Mouse (Mus musculus): ENCODE results near the gene Bdh2. TPM values are rescaled to one million over a fixed set of nuclear protein-coding genes. Genes with fewer than 3 reads are reported as not detected.
A peak's percentile ranks its signal among the peaks of the same experiment; 100 is the strongest.

Gene Bdh2
- polyA plus RNA-seq (2015; fragmentation: Nextera tagmentation; extraction: Ambion mirVana), result 0.34 and 0.36 TPM in 2 replicates

DNA sequence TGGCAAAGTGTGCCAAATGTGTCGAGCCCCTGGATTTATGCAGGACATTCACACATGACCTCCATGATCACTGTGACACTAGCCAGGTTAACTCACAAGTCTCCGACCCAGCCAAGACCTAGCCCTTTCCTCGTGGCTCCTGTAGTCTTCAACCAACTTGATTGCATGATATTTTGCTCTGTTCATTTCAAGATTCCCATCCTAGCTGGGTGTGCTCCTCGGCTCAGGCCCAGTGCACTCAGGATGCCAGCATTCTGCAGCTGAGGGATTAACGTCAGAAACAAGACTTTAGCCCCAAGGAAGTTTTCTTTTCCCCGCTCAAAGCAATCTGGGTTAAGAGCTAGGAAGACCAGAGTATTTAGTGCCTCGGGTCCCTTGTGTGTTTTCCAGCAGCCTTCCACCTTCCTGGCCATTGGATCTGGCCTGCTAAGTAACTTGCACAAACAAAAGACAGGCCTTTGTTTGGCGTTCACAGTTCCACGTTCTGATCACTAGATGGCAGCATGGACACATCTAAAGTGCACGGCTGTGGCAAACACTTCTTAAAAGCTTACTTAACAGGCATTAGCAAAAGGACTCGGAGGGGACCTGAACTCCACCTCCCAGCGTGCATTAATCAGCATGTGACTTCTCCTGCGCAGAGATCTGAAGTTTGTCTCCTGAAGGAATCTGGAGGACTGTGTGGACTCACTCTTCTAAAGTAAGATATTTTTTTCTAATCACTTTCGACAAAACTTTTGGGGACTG, at the start of gene Bdh2:
Gene Bdh2 (plus strand): TSS at position 553 of the 747 bp plus-strand sequence.
- no peaks in the 10 kb centered on the region for H3K36me3 ChIP-seq
- ATAC-seq (ENCODE audit: low read depth), result peak; percentile 51; the same call in 1 of the 2 replicates
- H3K27ac ChIP-seq, result no peak within 1 kb of the TSS
- WGBS (ENCODE audit: insufficient replicate concordance), result 24% methylated on average over 14 of the region's 14 CpGs
- DNase-seq, result peak; percentile 24
- H3K4me3 ChIP-seq (replicated peaks), result no peak within 1 kb of the TSS
- no peak within 1 kb of the TSS for H3K9ac ChIP-seq
- H3K4me2 ChIP-seq, result peak within 1 kb of the TSS; percentile 21; the same call in 1 of the 2 replicates
- H3K4me1 ChIP-seq (replicated peaks), result no peaks in the 10 kb centered on the region
- no peaks in the 10 kb centered on the region for H3K27me3 ChIP-seq
- no peaks in the 10 kb centered on the region for H3K9me3 ChIP-seq (replicated peaks)

DNA sequence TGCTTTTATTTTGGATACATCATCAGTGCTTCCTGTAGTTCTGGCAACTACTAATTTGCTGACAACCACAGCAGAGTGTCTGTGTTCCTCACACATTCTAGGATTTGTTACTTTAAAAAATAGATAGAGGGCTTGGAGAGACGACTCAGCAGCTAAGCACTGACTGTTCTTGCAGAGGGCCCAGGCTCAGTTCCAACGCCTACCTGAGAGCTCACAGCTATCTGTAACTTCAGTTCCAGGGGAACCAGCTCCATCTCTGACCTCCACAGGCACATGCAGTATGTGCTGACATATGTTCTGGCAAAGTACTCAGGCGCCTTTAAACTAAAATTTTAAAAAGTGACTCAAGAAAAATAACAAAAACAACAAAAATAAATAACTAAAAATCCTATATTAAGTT, 49.0 kb upstream of the Bdh2 start:
- no peak overlapping the region for H3K4me2 ChIP-seq
- H3K36me3 ChIP-seq, result peaks cover 75% of the 10 kb centered on the region
- 72% methylated on average over 3 of the region's 3 CpGs for whole genome bisulfite sequencing (ENCODE audit: insufficient replicate concordance)
- no peaks in the 10 kb centered on the region for H3K27me3 ChIP-seq
- H3K9ac ChIP-seq, result no peak overlapping the region
- ATAC-seq (ENCODE audit: low read depth) (no peak), DNase-seq (no peak)
- no peak overlapping the region for H3K27ac ChIP-seq
- no peaks in the 10 kb centered on the region for H3K9me3 ChIP-seq (replicated peaks)
- no peak overlapping the region for H3K4me3 ChIP-seq (replicated peaks)
- no peaks in the 10 kb centered on the region for H3K4me1 ChIP-seq (replicated peaks)

DNA sequence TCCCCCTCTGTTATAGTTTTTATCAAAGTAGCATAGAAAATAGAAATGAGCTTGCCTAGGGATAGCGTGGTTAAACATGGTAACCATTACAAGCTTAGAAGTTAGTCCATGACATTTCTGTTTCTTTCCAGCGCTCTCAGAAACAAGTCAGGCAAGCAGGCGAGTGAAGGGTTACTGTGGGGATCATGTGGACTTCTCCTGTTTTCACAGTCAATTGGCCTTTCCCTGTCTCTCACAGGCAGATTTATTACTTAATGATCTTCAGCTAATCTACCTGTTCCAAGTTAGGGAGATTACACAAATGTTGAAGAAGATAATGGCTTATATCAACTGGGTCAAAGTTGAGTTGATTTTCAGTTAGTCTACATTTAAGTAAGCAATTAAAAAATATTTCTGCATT, 48.6 kb upstream of the Bdh2 start:
- H3K4me3 ChIP-seq (replicated peaks), result no peak overlapping the region
- DNase-seq (no peak), ATAC-seq (ENCODE audit: low read depth) (no peak)

DNA sequence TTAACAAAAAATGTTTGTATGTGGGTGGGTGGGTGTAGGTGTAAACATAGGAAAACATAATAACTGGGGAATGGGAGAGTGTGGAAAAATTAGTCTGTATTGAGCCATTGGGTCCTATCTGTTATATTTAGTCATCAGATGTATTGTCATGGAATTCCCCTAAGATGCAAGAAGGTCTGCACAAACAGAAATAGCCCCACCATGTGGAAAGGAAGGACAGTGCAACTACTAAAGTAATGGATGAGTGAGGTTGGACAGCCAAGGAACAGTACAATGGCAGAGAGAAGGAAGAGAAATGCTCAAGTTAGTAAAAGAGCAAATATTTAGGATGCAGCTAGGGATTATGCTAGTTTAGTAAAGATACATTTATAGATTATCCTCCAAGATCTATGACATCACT, 35.3 kb upstream of the Bdh2 start:
- DNase-seq, result no peak
- no peak overlapping the region for H3K27ac ChIP-seq
- H3K9ac ChIP-seq, result no peak overlapping the region
- no peaks in the 10 kb centered on the region for H3K4me1 ChIP-seq (replicated peaks)
- H3K27me3 ChIP-seq, result no peaks in the 10 kb centered on the region
- no peak overlapping the region for H3K4me3 ChIP-seq (replicated peaks)
- H3K36me3 ChIP-seq, result peaks cover 96% of the 10 kb centered on the region
- H3K4me2 ChIP-seq, result no peak overlapping the region
- no peak for ATAC-seq (ENCODE audit: low read depth)
- no peaks in the 10 kb centered on the region for H3K9me3 ChIP-seq (replicated peaks)

More for the DNA sequence above, 48.6 kb upstream of the Bdh2 start:
- Histone ChIP-seq H3K9ac (no peak overlapping the region), H3K4me2 (no peak overlapping the region), H3K27ac (no peak overlapping the region), H3K36me3 (peaks cover 79% of the 10 kb centered on the region), H3K9me3 (replicated peaks) (no peaks in the 10 kb centered on the region), H3K4me1 (replicated peaks) (no peaks in the 10 kb centered on the region), H3K27me3 (no peaks in the 10 kb centered on the region)
- 90% methylated on average over 3 of the region's 3 CpGs for WGBS (ENCODE audit: insufficient replicate concordance)

- no peaks in the 10 kb centered on the region for H3K4me1 ChIP-seq (replicated peaks)
- DNase-seq (no peak), ATAC-seq (ENCODE audit: low read depth) (no peak)
- H3K36me3 ChIP-seq, result peaks cover 97% of the 10 kb centered on the region
- no peak overlapping the region for H3K27ac ChIP-seq
- no peak overlapping the region for H3K4me3 ChIP-seq (replicated peaks)
- no peaks in the 10 kb centered on the region for H3K27me3 ChIP-seq
- WGBS (ENCODE audit: insufficient replicate concordance), result 92% methylated on average over 6 of the region's 6 CpGs
- no peaks in the 10 kb centered on the region for H3K9me3 ChIP-seq (replicated peaks)
- no peak overlapping the region for H3K9ac ChIP-seq
- no peak overlapping the region for H3K4me2 ChIP-seq
These were observed 34.2 kb upstream of the Bdh2 start for GRCm38 (mm10) chr3:135246828-135247227.

DNA sequence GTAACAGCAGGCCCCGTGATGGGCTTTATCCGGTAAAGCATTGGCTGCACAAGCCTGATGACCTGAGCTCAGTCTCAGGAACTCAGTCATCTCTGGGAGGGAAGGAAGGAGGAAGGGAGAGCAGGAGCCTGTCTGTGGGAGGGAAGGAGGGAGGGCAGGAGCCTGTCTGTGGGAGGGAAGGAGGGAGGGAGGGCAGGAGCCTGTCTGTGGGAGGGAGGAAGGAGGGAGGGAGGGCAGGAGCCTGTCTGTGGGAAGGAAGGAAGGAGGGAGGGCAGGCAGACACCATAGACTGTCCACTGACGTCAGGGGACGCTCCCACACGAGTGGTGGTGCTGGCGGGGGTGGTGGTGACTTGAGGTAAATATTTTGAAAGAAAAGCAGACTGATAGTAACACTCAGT, 31.9 kb upstream of the Bdh2 start:
- no peaks in the 10 kb centered on the region for H3K4me1 ChIP-seq (replicated peaks)
- peaks cover 86% of the 10 kb centered on the region for H3K36me3 ChIP-seq
- H3K4me2 ChIP-seq, result no peak overlapping the region
- H3K9me3 ChIP-seq (replicated peaks), result no peaks in the 10 kb centered on the region
- H3K9ac ChIP-seq, result no peak overlapping the region
- H3K27me3 ChIP-seq, result no peaks in the 10 kb centered on the region
- no peak overlapping the region for H3K4me3 ChIP-seq (replicated peaks)
- DNase-seq (no peak), ATAC-seq (ENCODE audit: low read depth) (peak; percentile 76)
- H3K27ac ChIP-seq, result no peak overlapping the region
- WGBS (ENCODE audit: insufficient replicate concordance), result 77% methylated on average over 6 of the region's 6 CpGs

- no peak overlapping the region for H3K4me3 ChIP-seq (replicated peaks)
- H3K9me3 ChIP-seq (replicated peaks), result no peaks in the 10 kb centered on the region
- ATAC-seq (ENCODE audit: low read depth) (no peak), DNase-seq (no peak)
- no peak overlapping the region for H3K27ac ChIP-seq
- H3K36me3 ChIP-seq, result peaks cover 80% of the 10 kb centered on the region
- no peaks in the 10 kb centered on the region for H3K27me3 ChIP-seq
- no peak overlapping the region for H3K4me2 ChIP-seq
- H3K4me1 ChIP-seq (replicated peaks), result no peaks in the 10 kb centered on the region
- 90% methylated on average over 6 of the region's 6 CpGs for WGBS (ENCODE audit: insufficient replicate concordance)
- H3K9ac ChIP-seq, result no peak overlapping the region
These were observed 29.2 kb upstream of the Bdh2 start for GRCm38 (mm10) chr3:135251825-135252224.

- Histone ChIP-seq H3K27me3 (no peaks in the 10 kb centered on the region), H3K36me3 (peaks cover 80% of the 10 kb centered on the region), H3K9ac (no peak overlapping the region), H3K27ac (no peak overlapping the region), H3K4me3 (replicated peaks) (no peak overlapping the region), H3K4me2 (no peak overlapping the region), H3K9me3 (replicated peaks) (no peaks in the 10 kb centered on the region), H3K4me1 (replicated peaks) (no peaks in the 10 kb centered on the region)
- no peak for DNase-seq
- no peak for ATAC-seq (ENCODE audit: low read depth)
These were observed 26.2 kb upstream of the Bdh2 start for GRCm38 (mm10) chr3:135254784-135255183.

GRCm38 (mm10) chr3:135258919-135259318, 22.1 kb upstream of the Bdh2 start:
- Histone ChIP-seq H3K36me3 (peaks cover 88% of the 10 kb centered on the region), H3K4me1 (replicated peaks) (no peaks in the 10 kb centered on the region), H3K27me3 (no peaks in the 10 kb centered on the region), H3K9me3 (replicated peaks) (no peaks in the 10 kb centered on the region), H3K4me3 (replicated peaks) (no peak overlapping the region), H3K27ac (no peak overlapping the region), H3K9ac (no peak overlapping the region), H3K4me2 (no peak overlapping the region)
- ATAC-seq (ENCODE audit: low read depth), result no peak
- no peak for DNase-seq
- WGBS (ENCODE audit: insufficient replicate concordance), result 91% methylated on average over 10 of the region's 10 CpGs

GRCm38 (mm10) chr3:135260233-135260632, 20.8 kb upstream of the Bdh2 start:
- H3K4me3 ChIP-seq (replicated peaks), result no peak overlapping the region
- H3K4me2 ChIP-seq, result no peak overlapping the region
- no peaks in the 10 kb centered on the region for H3K4me1 ChIP-seq (replicated peaks)
- no peak for DNase-seq
- peaks cover 95% of the 10 kb centered on the region for H3K36me3 ChIP-seq
- 94% methylated on average over 7 of the region's 7 CpGs for WGBS (ENCODE audit: insufficient replicate concordance)
- no peak overlapping the region for H3K9ac ChIP-seq
- no peak for ATAC-seq (ENCODE audit: low read depth)
- no peaks in the 10 kb centered on the region for H3K9me3 ChIP-seq (replicated peaks)
- no peak overlapping the region for H3K27ac ChIP-seq
- H3K27me3 ChIP-seq, result no peaks in the 10 kb centered on the region

DNA sequence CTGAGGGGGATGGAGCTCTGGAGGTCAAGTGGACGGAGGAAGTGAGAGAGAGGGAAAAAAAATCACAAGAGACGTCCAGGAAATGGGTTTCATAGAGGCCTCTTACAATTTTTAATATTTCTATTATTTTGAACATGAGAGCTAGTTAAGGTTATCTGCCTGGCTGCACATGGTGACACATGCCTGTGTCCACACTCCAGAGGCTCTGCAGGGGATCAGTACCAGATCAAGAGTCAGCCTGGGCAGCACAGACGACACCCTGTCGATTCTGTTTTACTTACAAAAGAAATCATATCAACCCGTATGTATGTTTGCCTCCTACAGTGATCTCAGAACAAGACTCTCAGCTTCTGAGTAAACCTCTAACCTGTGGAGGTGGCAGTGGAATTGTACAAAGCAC, 12.4 kb upstream of the Bdh2 start:
- WGBS (ENCODE audit: insufficient replicate concordance), result 84% methylated on average over 5 of the region's 5 CpGs
- no peak overlapping the region for H3K27ac ChIP-seq
- peaks cover 94% of the 10 kb centered on the region for H3K36me3 ChIP-seq
- no peaks in the 10 kb centered on the region for H3K4me1 ChIP-seq (replicated peaks)
- H3K27me3 ChIP-seq, result no peaks in the 10 kb centered on the region
- no peak overlapping the region for H3K4me2 ChIP-seq
- DNase-seq (no peak), ATAC-seq (ENCODE audit: low read depth) (no peak)
- H3K9ac ChIP-seq, result no peak overlapping the region
- no peak overlapping the region for H3K4me3 ChIP-seq (replicated peaks)
- no peaks in the 10 kb centered on the region for H3K9me3 ChIP-seq (replicated peaks)

GRCm38 (mm10) chr3:135269391-135269990, 11.5 kb upstream of the Bdh2 start:
- Histone ChIP-seq H3K27me3 (no peaks in the 10 kb centered on the region), H3K4me1 (replicated peaks) (no peaks in the 10 kb centered on the region), H3K4me3 (replicated peaks) (no peak overlapping the region), H3K27ac (no peak overlapping the region), H3K9ac (no peak overlapping the region), H3K4me2 (no peak overlapping the region), H3K9me3 (replicated peaks) (no peaks in the 10 kb centered on the region), H3K36me3 (peaks cover 88% of the 10 kb centered on the region)
- DNase-seq, result no peak
- WGBS (ENCODE audit: insufficient replicate concordance), result 86% methylated on average over 10 of the region's 10 CpGs
- ATAC-seq (ENCODE audit: low read depth), result peak; percentile 61

All from liver, embryonic 13.5 days (tissue).